Mouse (Mus musculus): ENCODE data around the gene Gal3st4.

Gal3st4 gene

DNA sequence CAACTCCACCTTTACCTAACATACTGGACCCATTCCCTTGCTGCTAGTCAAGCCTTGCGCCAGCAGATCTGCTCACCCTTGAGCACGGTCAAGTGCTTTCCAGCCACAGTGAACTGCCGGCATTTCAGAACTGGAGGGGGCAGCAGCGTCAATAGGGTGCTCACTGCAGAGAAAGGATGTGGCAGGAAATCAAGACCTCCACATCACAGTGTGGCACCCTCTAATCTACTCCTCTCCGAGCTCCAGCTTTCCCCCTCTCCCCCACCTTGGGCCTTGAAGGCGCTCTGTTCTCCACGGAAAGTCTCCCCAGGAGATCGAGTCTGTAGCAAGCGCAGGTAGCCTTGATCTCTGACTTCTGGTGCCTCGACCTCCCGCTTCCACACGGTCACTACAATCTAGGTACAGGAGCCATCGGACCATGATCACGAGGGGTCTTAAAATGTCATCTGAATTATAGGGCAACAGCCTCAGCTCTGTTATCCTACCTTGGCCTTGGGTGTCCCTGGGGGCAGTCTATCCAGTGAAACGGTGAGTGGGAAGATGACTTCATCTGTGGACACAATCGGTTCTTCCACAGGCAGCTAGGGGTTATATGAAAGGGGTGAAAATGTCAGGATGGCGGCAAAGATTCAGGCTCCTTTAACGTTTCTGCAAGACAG, 9.9 kb downstream of the Gal3st4 start:
- DNase-seq (ENCODE audit: extremely low spot score, low read depth, low spot score), result no peak

DNA sequence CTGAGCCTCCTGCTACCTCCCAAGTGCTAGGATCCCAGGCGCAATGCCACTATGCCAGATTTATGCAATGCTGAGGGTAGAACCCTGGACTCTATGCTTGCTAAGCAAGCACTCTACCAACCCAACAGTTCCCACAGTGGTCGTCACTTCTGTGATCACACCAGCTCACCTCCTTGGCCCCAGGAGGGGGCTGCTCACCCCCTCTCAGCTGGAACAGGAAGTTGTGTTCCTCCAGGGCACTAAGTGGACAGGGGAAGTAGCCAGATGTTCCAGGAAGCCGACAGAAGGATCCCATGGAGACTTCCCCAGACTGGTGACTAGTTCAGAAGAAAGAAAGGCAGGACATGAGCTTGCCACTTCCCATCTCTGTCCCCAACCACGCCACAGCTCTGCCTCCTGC, 10.6 kb downstream of the Gal3st4 start:
- DNase-seq (ENCODE audit: extremely low spot score, low read depth, low spot score), result no peak

DNA sequence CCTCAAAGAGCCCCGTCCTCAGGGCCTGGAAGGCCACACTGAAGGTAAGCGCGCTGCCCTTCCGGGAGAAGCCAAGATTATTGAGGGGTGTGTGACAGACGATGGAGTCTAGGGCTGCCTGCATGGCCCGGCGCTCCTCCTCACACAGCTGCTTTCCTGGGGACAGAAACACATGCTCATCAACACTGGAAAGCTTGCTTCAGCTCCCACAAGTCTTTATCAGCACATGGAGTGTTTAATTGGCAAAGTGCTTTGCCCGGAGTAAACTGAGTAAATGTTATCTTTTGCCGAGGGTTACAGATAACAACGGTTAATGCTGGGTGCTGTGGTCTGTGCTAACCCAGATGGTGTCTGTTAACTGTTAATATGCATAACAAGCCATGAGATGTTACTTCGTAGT, 11.8 kb downstream of the Gal3st4 start:
- no peak for DNase-seq (ENCODE audit: extremely low spot score, low read depth, low spot score)

DNA sequence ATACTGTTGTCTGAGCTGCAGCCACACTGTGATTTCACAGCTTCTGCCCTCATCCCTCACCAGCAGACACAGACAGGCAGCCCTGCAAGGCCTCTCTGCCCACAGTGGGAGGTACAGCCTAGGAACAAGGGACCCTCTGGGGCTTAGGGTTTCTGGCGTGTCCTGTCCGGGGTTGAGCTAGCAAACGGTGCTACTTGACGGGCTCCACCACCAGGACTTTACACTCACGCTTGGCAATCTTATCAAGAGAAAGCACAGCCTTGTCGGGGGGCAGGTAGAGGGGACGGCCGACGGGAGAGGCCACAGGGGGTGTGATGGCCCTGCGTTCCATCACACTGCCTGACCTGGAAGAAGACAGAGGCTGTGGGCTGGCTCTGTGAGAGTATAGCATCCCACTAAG, 12.6 kb downstream of the Gal3st4 start:
- no peak for DNase-seq (ENCODE audit: extremely low spot score, low read depth, low spot score)

DNA sequence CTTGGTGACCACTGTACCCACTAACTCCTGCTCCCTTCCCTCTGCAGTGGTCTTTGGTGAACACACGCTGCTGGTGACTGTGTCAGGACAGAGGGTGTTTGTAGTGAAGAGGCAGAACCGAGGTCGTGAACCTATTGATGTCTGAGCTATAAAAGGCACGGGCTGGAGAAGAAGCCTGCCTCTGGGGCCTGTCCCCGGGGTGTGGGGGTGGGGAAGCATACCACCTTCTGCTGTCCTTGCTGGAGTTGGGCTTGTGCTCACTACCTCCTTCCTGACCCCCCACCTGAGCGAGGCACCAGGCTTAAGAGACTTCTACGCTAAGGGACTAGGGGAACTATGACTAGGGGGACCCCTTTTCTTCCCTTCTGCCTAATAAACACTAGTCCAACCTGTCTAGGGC, 13.6 kb downstream of the Gal3st4 start:
- DNase-seq (ENCODE audit: extremely low spot score, low read depth, low spot score), result no peak

DNA sequence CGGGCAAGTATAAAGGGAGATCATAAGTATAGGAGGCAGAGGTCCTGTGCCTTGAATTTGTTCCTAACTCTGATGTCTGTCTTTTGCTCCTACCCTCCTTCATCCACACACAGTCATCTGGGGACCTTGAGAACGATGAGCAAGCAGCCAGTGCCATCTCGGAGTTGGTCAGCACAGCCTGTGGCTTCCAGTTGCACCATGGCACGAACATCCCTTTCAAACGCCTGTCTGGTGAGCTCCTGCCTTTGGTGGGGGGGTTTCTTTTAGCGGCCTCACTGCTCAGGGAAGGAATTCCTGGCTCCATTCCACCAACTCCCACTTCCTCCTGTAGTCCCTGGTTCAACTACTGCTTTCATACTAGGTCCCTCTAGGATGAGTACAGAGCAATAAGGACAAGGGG, 14.1 kb downstream of the Gal3st4 start:
- DNase-seq (ENCODE audit: extremely low spot score, low read depth, low spot score), result no peak

DNA sequence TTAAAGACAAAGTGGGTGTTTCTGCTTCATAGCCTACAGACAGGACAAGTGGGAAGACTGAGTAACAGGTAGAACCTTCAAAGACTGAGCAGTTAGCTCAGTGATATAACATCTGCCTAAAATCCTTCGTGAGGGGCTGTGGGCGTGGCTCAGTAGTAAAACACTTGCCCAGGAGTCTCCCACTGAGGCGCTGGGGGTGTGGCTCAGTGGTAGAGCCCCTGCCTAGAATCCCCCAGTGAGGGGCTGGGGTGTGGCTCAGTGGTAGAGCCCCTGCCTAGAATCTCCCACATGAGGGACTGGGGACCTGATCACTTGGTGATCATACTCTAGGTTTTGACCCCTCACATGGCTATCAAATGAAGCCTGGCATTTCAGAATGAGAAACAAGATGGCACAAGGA, 14.6 kb downstream of the Gal3st4 start:
- no peak for DNase-seq (ENCODE audit: extremely low spot score, low read depth, low spot score)

DNA sequence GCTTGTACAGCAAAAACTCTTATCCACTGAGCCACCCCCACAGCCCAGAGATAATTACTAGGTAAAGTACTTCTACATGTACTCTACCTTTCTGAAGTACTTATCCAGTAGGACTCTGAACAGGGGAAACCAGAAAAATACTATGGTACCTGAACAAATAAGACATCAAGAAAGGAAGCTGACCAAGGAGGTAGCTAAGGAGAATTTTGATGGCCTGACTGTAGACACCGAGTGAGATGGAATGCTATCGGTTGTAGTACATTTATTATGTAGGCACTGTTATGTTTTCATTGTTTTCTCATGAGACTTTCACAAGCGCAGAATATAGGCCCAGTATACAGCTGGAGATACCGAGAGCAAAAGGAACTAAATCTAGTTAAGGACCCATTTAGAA, 15.1 kb downstream of the Gal3st4 start:
- DNase-seq (ENCODE audit: extremely low spot score, low read depth, low spot score), result no peak

DNA sequence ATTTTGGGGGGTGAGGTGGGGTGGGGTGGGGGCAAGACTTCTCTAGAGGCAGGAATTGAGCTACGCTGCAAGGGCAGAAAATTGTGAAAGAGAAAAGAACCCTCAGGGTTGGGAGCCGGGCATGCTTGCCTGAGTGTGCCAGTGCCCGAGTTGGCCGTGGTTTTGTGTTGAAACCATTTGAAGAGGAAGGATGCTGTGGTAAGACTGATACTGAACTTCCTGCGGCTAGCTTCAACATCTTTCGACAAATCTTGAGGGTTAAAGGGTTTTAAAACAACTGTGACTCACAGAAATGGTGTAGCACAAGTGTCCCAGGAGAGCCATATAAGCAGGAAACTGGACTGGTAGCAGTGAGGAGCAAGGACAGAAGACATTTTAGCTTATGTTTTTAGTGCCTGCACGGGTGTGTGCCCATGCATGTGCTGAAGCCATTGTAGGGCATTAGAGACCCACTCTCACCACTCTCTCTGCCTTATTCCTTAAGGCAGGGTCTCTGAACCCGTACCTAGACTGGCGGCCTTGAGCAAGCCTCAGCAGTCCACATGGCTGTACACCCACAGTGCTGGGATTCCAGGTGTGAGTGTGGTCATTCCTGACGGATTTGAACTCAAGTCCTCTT, 15.6 kb downstream of the Gal3st4 start:
- DNase-seq (ENCODE audit: extremely low spot score, low read depth, low spot score), result no peak

DNA sequence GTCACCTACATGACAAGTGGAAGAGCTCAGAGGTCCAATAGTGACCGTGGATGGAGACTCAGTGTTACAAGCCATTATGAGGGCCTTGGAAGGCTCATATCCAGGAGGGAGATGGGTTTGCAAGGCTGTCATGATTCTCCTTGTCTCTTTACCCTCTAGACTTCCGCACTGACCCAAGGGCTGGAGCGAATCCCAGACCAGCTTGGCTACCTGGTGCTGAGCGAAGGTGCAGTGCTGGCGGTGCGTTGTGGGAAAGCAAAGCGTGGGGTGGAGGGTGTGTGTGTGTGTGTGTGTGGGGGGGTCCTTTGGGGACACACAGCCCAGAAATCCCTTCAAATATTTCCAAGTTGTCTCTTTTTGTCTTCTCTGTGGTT, 16.6 kb downstream of the Gal3st4 start:
- DNase-seq (ENCODE audit: extremely low spot score, low read depth, low spot score), result no peak

DNA sequence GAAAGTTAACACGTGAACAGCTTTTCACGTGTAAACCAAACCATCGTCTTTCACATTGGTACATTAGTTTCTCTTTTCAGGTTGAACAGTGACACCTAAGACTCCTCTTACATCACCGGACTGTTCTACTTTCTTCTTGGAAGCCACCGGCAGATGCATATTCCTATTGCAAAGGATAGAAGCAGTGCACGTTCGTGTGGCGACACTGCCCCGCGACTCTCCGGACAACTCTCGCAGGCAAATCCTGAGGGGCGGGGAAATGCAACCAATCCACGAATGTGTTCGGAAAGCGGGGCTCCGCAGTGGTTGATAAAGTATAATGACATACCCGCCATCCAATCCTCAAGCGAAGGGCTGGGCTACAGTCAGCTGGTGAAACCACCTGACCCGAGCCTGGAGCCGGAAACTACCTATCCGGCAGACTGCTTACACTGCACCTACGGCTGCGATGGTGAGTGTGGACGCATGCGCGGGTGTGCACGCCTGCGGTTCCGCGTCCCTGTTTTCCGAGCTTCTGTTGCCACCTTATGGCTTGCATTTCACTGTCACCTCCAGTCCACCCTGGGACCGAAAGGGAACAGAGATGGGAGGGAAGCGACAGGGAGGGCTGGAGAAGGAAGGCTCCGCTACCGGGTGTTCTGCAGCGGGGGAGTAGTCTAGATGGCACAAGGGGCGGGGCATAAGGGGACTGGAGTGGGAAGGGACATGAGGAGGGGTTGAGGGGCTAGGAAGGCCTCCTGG, 17.1 kb downstream of the Gal3st4 start, which contains the start of gene Lamtor4:
Gene Lamtor4, plus strand, starts transcription at position 130 of the 741 bp plus-strand sequence.
- peak; percentile 89 for DNase-seq (ENCODE audit: extremely low spot score, low read depth, low spot score)

DNA sequence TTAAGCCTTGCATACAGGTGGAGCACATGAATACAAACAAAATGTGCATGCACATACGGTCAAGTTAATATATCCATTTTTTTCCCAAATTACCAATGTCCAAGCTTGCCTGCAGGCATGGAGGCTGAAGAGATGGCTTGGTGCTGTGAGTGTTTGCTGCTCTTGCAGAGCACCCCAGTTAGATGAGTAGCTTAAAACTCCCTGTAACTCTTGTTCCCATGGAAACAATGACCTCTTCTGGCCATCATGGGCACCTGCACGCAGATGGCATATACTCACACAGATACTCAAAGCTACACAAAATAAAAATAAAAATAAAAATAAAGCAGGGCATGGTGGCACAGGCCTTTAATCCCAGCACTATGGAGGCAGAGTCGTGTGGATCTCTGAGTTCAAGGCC, 19.6 kb downstream of the Gal3st4 start:
- no peak for DNase-seq (ENCODE audit: extremely low spot score, low read depth, low spot score)

DNA sequence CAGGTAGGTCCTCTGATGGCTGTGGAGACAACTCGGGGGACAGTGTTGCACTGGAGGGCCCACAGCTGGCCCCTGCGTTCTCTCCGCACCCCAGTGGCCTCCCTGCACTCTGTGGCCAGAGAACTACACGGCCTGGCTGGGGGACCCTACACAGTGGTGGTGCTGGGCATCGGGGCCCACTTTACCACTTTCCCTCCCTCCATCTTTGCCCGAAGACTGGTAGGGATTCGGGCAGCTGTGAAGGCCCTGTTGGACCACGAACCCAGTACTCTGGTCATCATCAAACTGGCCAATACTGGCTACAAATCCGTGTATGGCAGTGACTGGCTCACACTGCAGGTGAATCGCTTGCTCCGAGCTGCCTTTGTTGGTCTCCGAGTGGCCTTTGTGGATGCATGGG, 21.5 kb downstream of the Gal3st4 start:
- no peak for DNase-seq (ENCODE audit: extremely low spot score, low read depth, low spot score)

DNA sequence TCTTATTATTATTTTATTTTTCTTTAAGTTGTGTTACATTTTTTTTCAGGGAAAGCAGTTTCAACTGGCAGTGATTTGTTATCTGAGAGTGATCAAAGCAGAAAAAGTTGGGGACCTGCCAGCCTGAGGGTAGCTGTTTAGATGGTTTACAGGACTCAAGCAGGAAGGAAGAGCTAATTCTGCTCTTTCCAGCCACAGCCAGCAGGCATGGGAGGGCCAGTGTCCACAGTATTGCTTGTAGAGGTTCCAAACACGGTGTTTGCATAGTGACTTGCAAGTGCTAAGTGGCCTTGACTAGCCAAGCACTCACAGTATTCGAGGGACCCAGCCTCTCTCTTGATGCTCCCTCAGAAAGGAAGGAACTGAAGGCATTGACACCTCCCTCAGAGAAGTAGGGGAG, 31.1 kb downstream of the Gal3st4 start:
- no peak for DNase-seq (ENCODE audit: extremely low spot score, low read depth, low spot score)

DNA sequence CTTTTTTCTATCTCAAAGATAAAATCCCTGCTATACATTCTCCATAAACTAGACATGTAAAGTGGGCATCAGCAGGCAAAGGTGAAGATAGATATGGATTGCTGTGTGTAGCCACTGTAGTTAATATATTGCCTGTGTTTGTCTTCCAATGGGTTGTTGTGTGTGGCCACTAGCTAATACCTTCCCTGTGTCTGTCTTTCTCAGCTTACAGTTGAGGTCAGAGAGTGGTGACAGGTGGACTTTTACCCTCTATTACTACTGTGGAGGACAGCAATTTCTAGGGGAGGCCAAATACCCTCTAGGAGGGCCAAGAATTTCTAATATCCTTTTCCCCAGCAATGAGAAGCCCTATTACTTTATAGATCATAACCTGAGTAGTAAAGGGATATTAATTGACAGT, 38.4 kb downstream of the Gal3st4 start:
- DNase-seq (ENCODE audit: extremely low spot score, low read depth, low spot score), result no peak

DNA sequence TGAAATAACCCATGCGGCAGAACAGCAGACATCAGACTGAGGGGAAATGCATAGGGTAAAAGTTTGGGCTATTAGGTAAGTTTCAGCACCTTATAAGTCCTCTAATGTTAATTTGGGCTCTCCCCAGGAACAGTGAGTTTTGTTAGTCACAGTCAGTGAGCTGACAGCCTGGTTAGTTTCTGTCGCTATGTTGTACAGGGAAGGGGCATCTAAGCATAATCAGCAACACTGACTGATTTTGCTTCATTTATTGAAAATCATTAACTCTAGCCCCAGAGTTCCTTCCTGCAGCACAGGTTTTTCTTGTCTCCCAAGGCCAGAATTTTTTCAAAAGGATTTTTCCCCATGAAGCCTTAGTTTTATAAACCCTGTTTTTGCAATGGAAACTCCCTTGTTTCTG, 38.9 kb downstream of the Gal3st4 start:
- DNase-seq (ENCODE audit: extremely low spot score, low read depth, low spot score), result no peak

DNA sequence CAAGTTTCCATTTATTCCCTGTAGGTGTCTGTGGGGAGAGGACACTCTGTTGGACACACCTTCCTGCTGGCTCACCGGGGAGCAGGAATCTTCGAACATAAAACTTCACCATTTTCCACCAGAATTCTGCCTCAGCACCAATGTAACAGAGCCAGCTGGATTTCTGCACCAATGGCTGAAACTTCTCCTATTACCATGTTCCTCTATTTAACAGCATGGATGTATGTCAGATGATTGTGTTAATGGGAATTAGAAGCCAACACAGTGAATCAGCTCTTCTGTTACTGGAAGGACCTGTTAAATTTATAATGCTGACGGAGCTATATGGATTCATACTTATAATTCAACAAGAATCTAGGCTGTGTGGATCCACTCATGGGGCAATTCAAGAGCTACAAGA, 43.1 kb downstream of the Gal3st4 start:
- DNase-seq (ENCODE audit: extremely low spot score, low read depth, low spot score), result no peak

DNA sequence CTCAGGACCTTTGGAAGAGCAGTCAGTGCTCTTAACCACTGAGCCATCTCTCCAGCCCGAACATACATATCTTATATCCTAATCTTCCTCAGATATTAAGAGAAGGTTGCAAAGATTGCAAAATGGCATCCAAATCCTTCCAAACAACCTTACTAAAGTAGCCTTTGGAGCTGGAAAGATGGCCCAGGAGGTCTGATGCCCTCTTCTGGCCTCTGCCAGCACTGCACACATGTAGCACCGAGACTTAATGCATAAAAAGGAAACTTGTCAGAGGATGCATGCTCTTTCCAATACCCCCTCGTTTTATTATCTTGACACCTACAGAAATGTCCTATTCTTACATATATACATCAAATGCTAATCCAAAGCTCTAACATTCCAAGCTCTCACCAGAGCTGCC, 44.6 kb downstream of the Gal3st4 start:
- DNase-seq (ENCODE audit: extremely low spot score, low read depth, low spot score), result no peak

DNA sequence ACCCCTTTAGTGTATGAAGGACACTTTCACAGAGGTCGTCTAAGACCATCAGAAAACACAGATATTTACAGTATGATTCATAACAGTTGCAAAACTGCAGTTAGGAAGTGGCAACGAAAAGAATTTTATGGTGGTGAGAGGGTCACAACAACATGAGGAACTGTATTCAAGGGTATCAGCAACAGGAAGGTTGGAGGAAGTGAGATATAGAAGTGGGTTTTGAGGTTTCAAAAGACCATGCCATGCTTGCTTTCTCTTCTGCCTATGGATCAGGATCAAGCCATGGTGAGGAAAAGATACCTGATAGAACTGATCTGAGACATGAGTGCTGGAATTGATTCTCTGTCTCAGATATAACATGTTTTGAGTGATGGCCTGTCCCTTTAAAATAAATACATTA, 45.3 kb downstream of the Gal3st4 start:
- DNase-seq (ENCODE audit: extremely low spot score, low read depth, low spot score), result no peak

DNA sequence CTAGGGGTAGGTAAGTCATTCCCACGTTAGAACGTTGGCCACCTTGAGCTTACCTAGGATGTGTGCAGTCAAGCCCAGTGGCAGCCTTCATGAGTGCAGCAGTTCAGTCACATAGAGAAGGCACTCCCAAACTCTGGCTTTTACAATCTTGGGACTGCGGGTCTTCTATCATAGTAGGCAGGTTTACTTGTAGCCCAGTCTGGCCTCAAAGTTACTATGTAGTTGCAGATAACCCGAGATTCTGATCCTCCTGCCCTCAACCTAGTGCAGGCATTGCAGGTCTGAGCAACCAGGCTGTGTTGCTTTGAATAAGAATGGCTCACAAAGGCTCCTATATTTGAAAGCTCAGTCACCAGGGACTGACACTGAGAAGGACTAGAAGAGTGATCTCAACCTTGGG, 46.1 kb downstream of the Gal3st4 start:
- DNase-seq (ENCODE audit: extremely low spot score, low read depth, low spot score), result no peak

DNA sequence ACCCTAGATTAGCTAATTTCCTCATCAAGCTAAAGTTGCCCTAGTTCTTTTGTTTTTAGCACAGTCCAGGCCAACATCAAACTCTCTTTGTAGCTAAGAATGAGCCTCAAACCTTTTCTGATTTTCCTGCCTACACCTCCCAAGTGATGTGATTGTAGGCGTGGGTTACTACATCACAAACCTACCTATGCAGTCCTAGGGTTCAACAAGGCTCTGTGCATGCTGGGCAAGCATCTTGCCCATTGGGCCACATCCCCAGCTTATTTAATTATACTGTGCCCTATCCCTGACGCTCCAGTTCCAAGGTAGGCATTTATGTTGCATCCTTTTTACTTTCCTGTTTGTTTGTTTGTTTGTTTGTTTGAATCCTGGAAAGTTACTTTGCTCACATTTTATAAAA, 46.9 kb downstream of the Gal3st4 start, which contains the start of gene Nxpe5:
Gene Nxpe5, plus strand, starts transcription at position 199 of the 400 bp plus-strand sequence.
- no peak for DNase-seq (ENCODE audit: extremely low spot score, low read depth, low spot score)

DNA sequence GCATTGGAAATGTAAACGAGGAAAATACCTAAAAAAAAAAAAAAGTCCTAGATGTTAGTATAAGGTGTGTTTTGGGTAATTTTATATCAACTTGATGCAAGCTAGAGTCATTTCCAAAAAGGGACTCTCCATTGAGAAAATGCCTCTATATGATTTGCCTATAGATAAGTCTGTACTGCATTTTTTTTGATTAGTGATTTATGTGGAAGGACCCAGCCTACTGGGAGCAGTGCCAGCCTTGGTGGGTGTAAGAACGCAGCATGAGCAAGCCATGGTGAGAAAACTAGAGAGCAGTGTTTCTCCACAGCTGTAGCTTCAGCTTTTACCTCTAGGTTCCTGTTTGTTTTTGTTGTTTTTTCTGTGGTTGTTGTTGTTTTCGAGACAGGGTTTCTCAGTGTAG, 49.4 kb downstream of the Gal3st4 start:
- no peak for DNase-seq (ENCODE audit: extremely low spot score, low read depth, low spot score)
